Mouse (Mus musculus): ENCODE data around the gene Id3. TPM values are rescaled to one million over a fixed set of nuclear protein-coding genes. Genes with fewer than 3 reads are reported as not detected.
A peak's percentile ranks its signal among the peaks of the same experiment; 100 is the strongest.

Id3 gene
- polyA plus RNA-seq, 1 experiment from 2014 or later, result 953 TPM

DNA sequence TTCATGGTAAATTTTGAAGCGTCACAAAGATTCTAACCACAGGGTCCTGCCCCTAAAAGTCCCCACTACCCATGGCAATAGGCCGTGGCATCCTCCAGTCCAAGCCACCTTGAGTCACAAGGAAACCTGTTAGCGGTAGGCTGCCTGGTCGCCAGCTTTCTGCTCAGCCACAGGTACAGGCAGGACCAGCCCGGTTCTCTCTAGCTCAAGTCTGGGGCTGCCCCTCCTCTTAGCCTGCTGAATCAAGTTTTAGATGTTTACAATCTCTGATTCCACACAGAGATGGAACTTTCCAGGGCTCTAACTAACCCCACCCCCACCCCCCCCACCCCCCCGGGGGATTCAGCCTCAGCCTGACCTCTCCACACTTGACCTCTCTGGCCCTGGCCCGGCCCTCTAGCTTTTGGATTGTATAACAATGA is 36.4 kb upstream of the Id3 start:
- H3K4me2 ChIP-seq (replicated peaks; ENCODE audit: low read depth, low read length), result no peak overlapping the region
- peaks cover 24% of the 10 kb centered on the region for H3K4me1 ChIP-seq (ENCODE audit: insufficient read depth, low read length)
- peak overlapping the region; percentile 78 for H3K27ac ChIP-seq (ENCODE audit: low read length)
- no peak overlapping the region for H3K9ac ChIP-seq (replicated peaks; ENCODE audit: low read length)
- 39% methylated on average over 7 of the region's 7 CpGs for WGBS
- no peaks in the 10 kb centered on the region for H3K9me3 ChIP-seq (ENCODE audit: low read length)
- ATAC-seq (ENCODE audit: low FRiP score, low TSS enrichment), result peak; percentile 69
- H3K36me3 ChIP-seq (ENCODE audit: insufficient read depth, low read length), result no peaks in the 10 kb centered on the region
- H3K4me3 ChIP-seq (ENCODE audit: low read length), result no peak overlapping the region
- no peaks in the 10 kb centered on the region for H3K27me3 ChIP-seq (ENCODE audit: insufficient read depth, low read length)

DNA sequence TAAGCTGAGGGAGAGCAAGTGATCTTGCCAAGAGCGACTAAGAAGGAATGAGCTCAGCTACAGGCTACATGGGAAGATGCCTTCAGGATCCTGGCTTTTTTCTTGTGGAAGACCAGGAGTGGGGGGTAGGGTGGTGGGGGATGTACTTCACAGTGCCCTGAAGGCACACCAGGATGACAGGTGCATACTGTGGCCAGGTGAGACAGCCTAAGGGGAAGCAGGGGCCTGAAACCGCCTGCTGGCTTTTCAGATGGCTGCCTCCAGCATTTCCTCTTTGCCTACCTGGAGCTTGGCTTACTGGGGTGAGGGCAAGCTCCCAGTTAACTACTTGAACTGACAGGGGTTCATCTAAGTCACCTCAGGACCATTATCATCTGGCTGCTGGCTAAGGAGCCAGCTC is 34.1 kb upstream of the Id3 start:
- Histone ChIP-seq H3K4me2 (replicated peaks; ENCODE audit: low read depth, low read length) (no peak overlapping the region), H3K9ac (replicated peaks; ENCODE audit: low read length) (no peak overlapping the region), H3K4me1 (ENCODE audit: insufficient read depth, low read length) (peaks cover 31% of the 10 kb centered on the region), H3K27ac (ENCODE audit: low read length) (0 out of 2 replicates have a peak overlapping the region, but pooled peaks have one; percentile 43), H3K4me3 (ENCODE audit: low read length) (no peak overlapping the region), H3K9me3 (ENCODE audit: low read length) (no peaks in the 10 kb centered on the region), H3K36me3 (ENCODE audit: insufficient read depth, low read length) (no peaks in the 10 kb centered on the region), H3K27me3 (ENCODE audit: insufficient read depth, low read length) (no peaks in the 10 kb centered on the region)
- no peak for ATAC-seq (ENCODE audit: low FRiP score, low TSS enrichment)
- 84% methylated on average over 2 of the region's 2 CpGs for WGBS

DNA sequence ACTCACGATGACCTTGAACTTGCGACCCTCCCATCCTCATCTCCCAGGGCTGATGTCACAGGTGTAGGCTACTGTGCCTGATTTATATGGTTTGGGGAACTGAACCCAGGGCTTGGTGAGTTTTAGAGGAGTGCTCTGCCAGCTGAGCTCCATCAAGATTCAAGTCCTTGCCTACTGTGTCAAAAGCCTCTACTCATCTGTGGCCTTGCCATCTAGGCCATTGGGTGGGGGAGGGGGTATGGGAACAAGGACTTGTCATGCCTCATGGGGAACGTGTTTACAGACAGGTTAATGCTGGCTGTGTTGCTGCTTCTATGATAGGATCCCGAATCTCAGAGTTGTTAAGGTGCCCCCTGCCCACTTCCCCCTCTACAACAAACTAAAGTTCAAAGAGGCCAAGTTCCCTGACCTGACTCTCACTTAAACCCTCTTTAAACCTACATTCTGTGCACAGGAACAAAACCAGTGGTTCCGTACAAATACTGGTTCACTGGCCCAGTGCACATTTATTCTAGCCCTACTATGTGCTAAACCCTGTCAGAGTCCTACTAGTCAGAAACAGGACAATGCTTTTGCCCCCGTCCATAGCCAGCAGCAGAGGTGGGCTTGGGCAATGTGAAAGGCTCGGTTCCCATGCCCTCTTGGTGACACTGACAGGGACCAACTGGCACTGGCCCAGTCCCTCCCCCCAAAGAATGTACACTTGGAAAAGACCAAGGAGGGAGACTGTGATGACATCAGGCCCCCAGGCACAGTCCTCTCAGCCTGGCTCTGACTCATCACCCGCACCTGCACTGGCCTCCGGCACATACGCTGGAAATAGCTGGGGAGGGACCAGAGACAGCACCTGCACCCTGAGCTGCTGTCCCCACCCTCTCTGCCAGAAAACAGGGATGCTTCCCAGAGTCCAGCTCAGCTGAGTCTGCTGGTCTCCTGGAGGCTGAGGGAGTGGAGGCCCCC is 33.1 kb upstream of the Id3 start:
- no peak overlapping the region for H3K27ac ChIP-seq (ENCODE audit: low read length)
- H3K27me3 ChIP-seq (ENCODE audit: insufficient read depth, low read length), result no peaks in the 10 kb centered on the region
- H3K36me3 ChIP-seq (ENCODE audit: insufficient read depth, low read length), result no peaks in the 10 kb centered on the region
- no peaks in the 10 kb centered on the region for H3K9me3 ChIP-seq (ENCODE audit: low read length)
- no peak overlapping the region for H3K4me2 ChIP-seq (replicated peaks; ENCODE audit: low read depth, low read length)
- H3K4me3 ChIP-seq (ENCODE audit: low read length), result no peak overlapping the region
- H3K9ac ChIP-seq (replicated peaks; ENCODE audit: low read length), result no peak overlapping the region
- H3K4me1 ChIP-seq (ENCODE audit: insufficient read depth, low read length), result peaks cover 26% of the 10 kb centered on the region
- WGBS, result 67% methylated on average over 10 of the region's 10 CpGs
- no peak for ATAC-seq (ENCODE audit: low FRiP score, low TSS enrichment)

DNA sequence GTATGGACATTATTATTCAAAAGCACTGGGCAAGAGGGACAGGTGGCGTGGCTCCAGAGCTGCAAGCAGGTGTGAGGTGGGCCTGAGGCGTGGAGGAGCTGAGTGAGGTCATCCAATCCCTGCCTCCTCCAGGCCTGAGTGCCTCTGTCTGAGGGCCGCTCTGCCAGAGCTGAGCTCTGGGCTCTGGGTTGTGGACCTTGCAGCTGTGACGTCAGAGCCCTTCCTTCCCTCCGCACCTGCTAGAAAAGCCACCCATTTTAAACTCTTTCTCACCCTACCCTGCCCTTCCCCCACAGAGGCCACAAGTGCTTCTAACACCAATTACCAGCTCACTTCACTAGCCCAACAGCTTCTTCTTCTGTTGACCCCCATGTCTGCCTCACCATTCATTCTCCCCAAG is 31.0 kb upstream of the Id3 start:
- peak; percentile 52; the same call in 1 of the 2 replicates for ATAC-seq (ENCODE audit: low FRiP score, low TSS enrichment)
- no peak overlapping the region for H3K4me3 ChIP-seq (ENCODE audit: low read length)
- H3K9me3 ChIP-seq (ENCODE audit: low read length), result no peaks in the 10 kb centered on the region
- no peaks in the 10 kb centered on the region for H3K27me3 ChIP-seq (ENCODE audit: insufficient read depth, low read length)
- no peak overlapping the region for H3K27ac ChIP-seq (ENCODE audit: low read length)
- WGBS, result 46% methylated on average over 5 of the region's 5 CpGs
- H3K9ac ChIP-seq (replicated peaks; ENCODE audit: low read length), result no peak overlapping the region
- no peak overlapping the region for H3K4me2 ChIP-seq (replicated peaks; ENCODE audit: low read depth, low read length)
- H3K4me1 ChIP-seq (ENCODE audit: insufficient read depth, low read length), result peaks cover 14% of the 10 kb centered on the region
- no peaks in the 10 kb centered on the region for H3K36me3 ChIP-seq (ENCODE audit: insufficient read depth, low read length)

DNA sequence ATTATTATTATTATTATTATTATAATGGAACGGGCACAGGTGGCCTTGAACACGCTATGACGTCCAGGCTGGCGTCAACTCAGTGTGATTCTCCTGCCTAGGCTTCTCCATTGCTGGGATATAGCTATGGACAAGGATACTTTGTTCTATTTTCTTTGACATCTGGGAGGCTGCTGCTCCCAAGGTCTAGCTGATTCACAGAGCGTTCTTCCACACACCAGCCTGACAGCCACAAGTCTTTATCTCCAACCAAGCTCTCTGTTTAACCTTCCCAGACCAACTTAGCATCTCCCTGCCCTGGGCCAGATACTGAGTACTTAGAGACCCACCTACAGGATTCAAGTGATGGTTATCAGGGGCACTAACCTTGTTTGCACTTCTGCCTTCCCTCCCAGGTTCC is 28.6 kb upstream of the Id3 start:
- no peaks in the 10 kb centered on the region for H3K36me3 ChIP-seq (ENCODE audit: insufficient read depth, low read length)
- no peak overlapping the region for H3K4me2 ChIP-seq (replicated peaks; ENCODE audit: low read depth, low read length)
- ATAC-seq (ENCODE audit: low FRiP score, low TSS enrichment), result no peak
- peaks cover 18% of the 10 kb centered on the region for H3K4me1 ChIP-seq (ENCODE audit: insufficient read depth, low read length)
- no peak overlapping the region for H3K27ac ChIP-seq (ENCODE audit: low read length)
- no peak overlapping the region for H3K4me3 ChIP-seq (ENCODE audit: low read length)
- H3K9ac ChIP-seq (replicated peaks; ENCODE audit: low read length), result no peak overlapping the region
- no peaks in the 10 kb centered on the region for H3K9me3 ChIP-seq (ENCODE audit: low read length)
- WGBS, result 83% methylated on average over 5 of the region's 5 CpGs
- no peaks in the 10 kb centered on the region for H3K27me3 ChIP-seq (ENCODE audit: insufficient read depth, low read length)

DNA sequence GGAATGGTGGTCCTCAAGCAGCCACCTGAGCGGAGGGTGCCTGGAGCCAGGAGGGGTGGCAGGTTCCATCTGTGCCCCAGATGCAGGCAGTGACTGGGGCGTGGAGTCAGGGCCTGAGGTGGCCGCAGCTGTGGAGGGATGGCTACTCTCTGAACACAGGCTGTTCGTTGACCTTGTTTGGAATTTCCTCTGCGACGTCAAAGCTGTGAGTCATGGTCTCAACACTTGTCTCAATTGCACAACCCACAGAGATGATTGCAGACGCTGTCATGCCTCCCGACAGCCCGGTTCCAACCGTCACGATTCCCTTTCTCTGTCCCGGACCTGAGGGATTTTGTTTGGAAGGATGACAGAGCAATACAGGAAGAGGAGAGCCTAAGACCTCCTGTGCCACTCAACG is 26.3 kb upstream of the Id3 start:
- WGBS, result 54% methylated on average over 13 of the region's 13 CpGs
- H3K27me3 ChIP-seq (ENCODE audit: insufficient read depth, low read length), result no peaks in the 10 kb centered on the region
- no peak overlapping the region for H3K4me3 ChIP-seq (ENCODE audit: low read length)
- peaks cover 23% of the 10 kb centered on the region for H3K4me1 ChIP-seq (ENCODE audit: insufficient read depth, low read length)
- no peak overlapping the region for H3K27ac ChIP-seq (ENCODE audit: low read length)
- H3K9ac ChIP-seq (replicated peaks; ENCODE audit: low read length), result no peak overlapping the region
- ATAC-seq (ENCODE audit: low FRiP score, low TSS enrichment), result no peak
- no peaks in the 10 kb centered on the region for H3K36me3 ChIP-seq (ENCODE audit: insufficient read depth, low read length)
- H3K9me3 ChIP-seq (ENCODE audit: low read length), result no peaks in the 10 kb centered on the region
- no peak overlapping the region for H3K4me2 ChIP-seq (replicated peaks; ENCODE audit: low read depth, low read length)

DNA sequence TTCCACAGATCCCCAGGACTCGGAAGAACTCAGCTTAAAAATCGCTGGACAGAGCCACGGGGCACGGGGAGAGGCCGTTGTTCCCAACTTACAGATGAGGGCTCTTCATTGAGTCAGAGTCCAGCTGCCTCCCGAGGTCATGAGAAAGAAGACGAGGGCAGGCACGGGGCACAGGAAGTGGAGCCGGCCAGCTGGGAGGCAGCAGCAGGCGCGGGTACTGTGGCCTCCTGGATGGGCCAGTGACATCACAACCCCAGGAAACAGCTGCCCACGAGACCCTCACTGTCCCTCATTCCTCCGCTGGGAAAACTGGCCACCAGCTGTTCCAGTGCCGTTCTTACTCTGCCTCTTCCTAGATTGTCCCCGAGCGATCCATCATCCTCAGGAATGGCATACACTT is 23.3 kb upstream of the Id3 start:
- H3K36me3 ChIP-seq (ENCODE audit: insufficient read depth, low read length), result no peaks in the 10 kb centered on the region
- no peaks in the 10 kb centered on the region for H3K9me3 ChIP-seq (ENCODE audit: low read length)
- H3K27ac ChIP-seq (ENCODE audit: low read length), result no peak overlapping the region
- ATAC-seq (ENCODE audit: low FRiP score, low TSS enrichment), result no peak; the same call in 1 of the 2 replicates
- 12% methylated on average over 16 of the region's 16 CpGs for WGBS
- H3K9ac ChIP-seq (replicated peaks; ENCODE audit: low read length), result no peak overlapping the region
- H3K4me2 ChIP-seq (replicated peaks; ENCODE audit: low read depth, low read length), result no peak overlapping the region
- no peaks in the 10 kb centered on the region for H3K27me3 ChIP-seq (ENCODE audit: insufficient read depth, low read length)
- no peak overlapping the region for H3K4me3 ChIP-seq (ENCODE audit: low read length)
- peaks cover 22% of the 10 kb centered on the region for H3K4me1 ChIP-seq (ENCODE audit: insufficient read depth, low read length)

DNA sequence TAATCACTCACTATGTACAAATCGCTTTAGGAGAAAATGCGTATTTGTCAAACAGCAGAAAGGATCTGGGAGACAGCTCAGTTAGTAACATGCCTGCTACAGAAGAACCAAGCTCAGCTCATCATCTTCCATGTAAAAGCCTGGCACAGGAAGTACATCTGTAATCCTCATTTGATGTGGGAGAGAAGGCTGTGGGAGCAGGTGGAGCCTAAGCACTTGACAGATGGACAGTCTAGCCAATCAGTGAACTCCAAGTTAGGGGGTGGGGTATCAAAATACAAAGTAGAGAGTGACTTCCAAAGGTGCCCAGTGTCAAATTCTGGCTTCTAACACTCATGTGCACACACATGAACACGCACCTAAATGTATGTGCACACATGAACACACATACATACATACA is 22.1 kb upstream of the Id3 start:
- 93% methylated on average over 3 of the region's 3 CpGs for WGBS
- no peak overlapping the region for H3K27ac ChIP-seq (ENCODE audit: low read length)
- H3K4me2 ChIP-seq (replicated peaks; ENCODE audit: low read depth, low read length), result no peak overlapping the region
- no peaks in the 10 kb centered on the region for H3K9me3 ChIP-seq (ENCODE audit: low read length)
- H3K27me3 ChIP-seq (ENCODE audit: insufficient read depth, low read length), result no peaks in the 10 kb centered on the region
- H3K36me3 ChIP-seq (ENCODE audit: insufficient read depth, low read length), result no peaks in the 10 kb centered on the region
- H3K4me3 ChIP-seq (ENCODE audit: low read length), result no peak overlapping the region
- peaks cover 26% of the 10 kb centered on the region for H3K4me1 ChIP-seq (ENCODE audit: insufficient read depth, low read length)
- ATAC-seq (ENCODE audit: low FRiP score, low TSS enrichment), result no peak
- no peak overlapping the region for H3K9ac ChIP-seq (replicated peaks; ENCODE audit: low read length)

DNA sequence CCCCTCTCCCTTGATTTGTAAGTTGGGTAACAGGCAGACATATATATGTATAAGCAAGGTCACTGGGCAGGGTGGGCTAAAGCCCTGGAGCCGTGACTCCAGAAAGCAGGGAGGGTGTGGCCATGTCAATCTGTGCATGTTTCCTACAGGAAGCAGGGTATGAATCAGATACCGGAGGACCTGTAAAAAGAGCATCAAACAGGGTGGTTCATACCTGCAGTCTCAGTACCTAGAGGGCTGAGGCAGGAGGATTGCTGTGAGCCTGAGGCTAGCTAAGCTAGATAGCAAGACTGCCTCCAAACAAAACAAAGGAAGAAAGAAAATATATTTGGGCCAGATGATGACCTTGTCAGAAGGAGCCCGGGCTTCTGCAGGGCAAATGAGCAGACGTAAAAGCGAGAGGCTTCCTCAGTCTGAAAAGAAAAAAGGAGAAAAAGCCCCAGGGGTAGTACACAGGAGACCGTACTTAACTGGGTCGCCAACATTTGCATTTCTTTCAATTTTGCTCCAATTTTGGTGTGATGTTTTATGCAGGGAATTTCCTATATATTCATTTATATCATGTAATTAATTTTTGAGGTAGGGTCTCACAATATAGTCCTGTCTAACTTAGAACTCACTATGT is 21.3 kb upstream of the Id3 start:
- H3K36me3 ChIP-seq (ENCODE audit: insufficient read depth, low read length), result no peaks in the 10 kb centered on the region
- H3K4me3 ChIP-seq (ENCODE audit: low read length), result no peak overlapping the region
- H3K27me3 ChIP-seq (ENCODE audit: insufficient read depth, low read length), result no peaks in the 10 kb centered on the region
- H3K9ac ChIP-seq (replicated peaks; ENCODE audit: low read length), result no peak overlapping the region
- H3K4me1 ChIP-seq (ENCODE audit: insufficient read depth, low read length), result peaks cover 28% of the 10 kb centered on the region
- ATAC-seq (ENCODE audit: low FRiP score, low TSS enrichment), result no peak
- H3K27ac ChIP-seq (ENCODE audit: low read length), result no peak overlapping the region
- 75% methylated on average over 7 of the region's 7 CpGs for WGBS
- no peaks in the 10 kb centered on the region for H3K9me3 ChIP-seq (ENCODE audit: low read length)
- no peak overlapping the region for H3K4me2 ChIP-seq (replicated peaks; ENCODE audit: low read depth, low read length)
